Mouse (Mus musculus) bone marrow, adult 2 months (tissue): ENCODE results near the gene Cox17.

ENCODE experiments used
- CTCF ChIP-seq: fragments of 200-500 bp; IDR thresholded peaks from 2 replicates; pipeline ENCODE4 v1.5.1; 2011; ENCODE audit warnings: low read length, control low read depth; ENCODE audit not compliant: control insufficient read depth, insufficient read depth
- POLR2A ChIP-seq: fragments of 200-500 bp; IDR thresholded peaks from 2 replicates; pipeline ENCODE4 v1.6.1; 2011; ENCODE audit warnings: low read depth, mild to moderate bottlenecking, control low read depth, low read length, borderline replicate concordance; ENCODE audit not compliant: control insufficient read depth

DNA sequence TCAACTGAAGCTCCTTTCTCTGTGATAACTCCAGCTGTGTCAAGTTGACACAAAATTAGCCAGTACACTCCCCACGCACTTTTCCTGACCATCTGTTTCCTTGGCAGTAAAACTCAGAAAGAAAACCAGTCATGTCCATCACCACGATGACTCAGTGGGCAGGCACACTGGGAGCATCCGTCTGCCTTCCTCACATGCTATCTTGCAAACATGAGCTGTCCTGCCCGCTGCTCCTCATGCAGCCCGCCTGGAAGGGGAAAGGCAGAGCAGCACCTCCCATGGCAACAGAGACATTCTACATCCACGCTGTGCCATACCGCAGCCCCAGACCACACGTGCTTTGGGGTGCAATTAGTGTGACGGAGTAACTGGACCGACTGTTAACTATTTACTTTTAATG lies 21.5 kb downstream of the Cox17 start:
- TF ChIP-seq CTCF (no peak), POLR2A (no peak)
